Mouse (Mus musculus) gastrocnemius, adult 2 months (tissue): Measurements from ENCODE around the gene Cox4i1. TPM values are rescaled to one million over a fixed set of nuclear protein-coding genes. Genes with fewer than 3 reads are reported as not detected.

ENCODE experiments used
- DNase-seq: peaks from one replicate; pipeline ENCODE4 v3.0.0; 2022
- H3K27ac ChIP-seq: fragments of 200-600 bp; 2 replicates; pipeline ENCODE4 v1.8.1; 2022; ENCODE audit warnings: mild to moderate bottlenecking
- H3K4me3 ChIP-seq: fragments of 200-600 bp; 2 replicates; pipeline ENCODE4 v1.8.1; 2022; ENCODE audit warnings: mild to moderate bottlenecking, moderate library complexity
- CTCF ChIP-seq: fragments of 200-600 bp; IDR thresholded peaks from 2 replicates; pipeline ENCODE4 v1.8.1; 2022; ENCODE audit warnings: antibody characterized with exemption, mild to moderate bottlenecking, moderate library complexity
- intact Hi-C: fragments of 180-260 bp; cut with DNase I; formaldehyde crosslinking; loops from one replicate; pipeline ENCODE4 v1.15.1; 2025
- total RNA-seq, 2 experiments: library from RNA; stranded (reverse); gene quantifications; 2 replicates each; pipeline ENCODE4 v1.2.3; 2021

The Cox4i1 gene
- total RNA-seq, 2 experiments from 2014 or later = 1,376 to 1,812 TPM

- intact Hi-C loops = no loop called here
- Histone ChIP-seq H3K27ac (peak overlapping the region; percentile 73), H3K4me3 (peak overlapping the region; percentile 38)
- TF ChIP-seq CTCF = no peak
- peak; percentile 81 for DNase-seq
These were observed 17.1 kb downstream of the Cox4i1 start for GRCm38 (mm10) chr8:120685097-120685496.

GRCm38 (mm10) chr8:120685591-120685990 lies 17.6 kb downstream of the Cox4i1 start:
- H3K27ac ChIP-seq = peak overlapping the region; percentile 73
- intact Hi-C loops = no loop called here

GRCm38 (mm10) chr8:120686051-120686450 lies 18.0 kb downstream of the Cox4i1 start:
- Histone ChIP-seq H3K27ac (peak overlapping the region; percentile 73), H3K4me3 (no peak overlapping the region; the same call in 1 of the 2 replicates)
- intact Hi-C loops = no loop called here
- DNase-seq = peak; percentile 63
- no peak for TF ChIP-seq CTCF

More at GRCm38 (mm10) chr8:120685591-120685990, 17.6 kb downstream of the Cox4i1 start:
- DNase-seq = no peak
- TF ChIP-seq CTCF = no peak
- peak overlapping the region; percentile 38 for H3K4me3 ChIP-seq

- Histone ChIP-seq H3K27ac (peak overlapping the region; percentile 73; the same call in 1 of the 2 replicates), H3K4me3 (no peak overlapping the region)
- intact Hi-C loops = no loop called here
- DNase-seq = peak; percentile 25
- no peak for TF ChIP-seq CTCF
These were observed 18.6 kb downstream of the Cox4i1 start for GRCm38 (mm10) chr8:120686576-120686975.

- no peak for TF ChIP-seq CTCF
- intact Hi-C loops = no loop called here
- peak overlapping the region; percentile 9; the same call in 1 of the 2 replicates for H3K27ac ChIP-seq
- peak; percentile 66 for DNase-seq
- no peak overlapping the region for H3K4me3 ChIP-seq
These were observed 19.8 kb downstream of the Cox4i1 start for GRCm38 (mm10) chr8:120687786-120688185.

GRCm38 (mm10) chr8:120688511-120688910 lies 20.5 kb downstream of the Cox4i1 start:
- TF ChIP-seq CTCF = no peak
- H3K4me3 ChIP-seq = no peak overlapping the region
- H3K27ac ChIP-seq = no peak overlapping the region
- intact Hi-C loops = no loop called here
- peak; percentile 13 for DNase-seq

- Histone ChIP-seq H3K4me3 (no peak overlapping the region), H3K27ac (no peak overlapping the region)
- no peak for TF ChIP-seq CTCF
- intact Hi-C loops = no loop called here
- no peak for DNase-seq
These were observed 24.9 kb downstream of the Cox4i1 start for GRCm38 (mm10) chr8:120692934-120693333.

GRCm38 (mm10) chr8:120693861-120694493 lies 26.0 kb downstream of the Cox4i1 start:
- intact Hi-C loops = loop anchor here (2.0 kb wide), 1 partner anchor 43 kb away; the partner anchor contains the start of gene Irf8
- peak; percentile 81 for DNase-seq
- TF ChIP-seq CTCF = no peak
- Histone ChIP-seq H3K27ac (peak overlapping the region; percentile 69), H3K4me3 (peak overlapping the region; percentile 50)

GRCm38 (mm10) chr8:120696401-120697153 lies 28.6 kb downstream of the Cox4i1 start:
- H3K4me3 ChIP-seq = no peak overlapping the region
- DNase-seq = peak; percentile 33
- intact Hi-C loops = no loop called here
- no peak for TF ChIP-seq CTCF
- H3K27ac ChIP-seq = peak overlapping the region; percentile 40; the same call in 1 of the 2 replicates

- intact Hi-C loops = no loop called here
- TF ChIP-seq CTCF = no peak
- Histone ChIP-seq H3K4me3 (no peak overlapping the region), H3K27ac (peak overlapping the region; percentile 40; the same call in 1 of the 2 replicates)
- peak; percentile 72 for DNase-seq
These were observed 29.3 kb downstream of the Cox4i1 start for GRCm38 (mm10) chr8:120697154-120697978.

GRCm38 (mm10) chr8:120697979-120698272 lies 29.9 kb downstream of the Cox4i1 start:
- TF ChIP-seq CTCF = peak; percentile 61
- intact Hi-C loops = no loop called here
- Histone ChIP-seq H3K4me3 (no peak overlapping the region), H3K27ac (no peak overlapping the region)
- no peak for DNase-seq

GRCm38 (mm10) chr8:120698426-120698825 lies 30.4 kb downstream of the Cox4i1 start:
- Histone ChIP-seq H3K27ac (no peak overlapping the region), H3K4me3 (no peak overlapping the region)
- no peak for DNase-seq
- intact Hi-C loops = no loop called here
- no peak for TF ChIP-seq CTCF

- Histone ChIP-seq H3K4me3 (no peak overlapping the region), H3K27ac (peak overlapping the region; percentile 28; the same call in 1 of the 2 replicates)
- TF ChIP-seq CTCF = no peak
- DNase-seq = no peak
- intact Hi-C loops = no loop called here
These were observed 31.1 kb downstream of the Cox4i1 start for GRCm38 (mm10) chr8:120699079-120699478.
